Mouse (Mus musculus) hindbrain, embryonic 11.5 days (tissue): Measurements from ENCODE around the gene Xrcc5. TPM values are rescaled to one million over a fixed set of nuclear protein-coding genes. Genes with fewer than 3 reads are reported as not detected.

Experiments
- ATAC-seq: fragments of 200-750 bp; cut with Nextera tagmentation; 2 replicates; pipeline ENCODE4 v1.8.0; 2017; ENCODE audit warnings: mild to moderate bottlenecking, moderate TSS enrichment, moderate library complexity; ENCODE audit not compliant: low FRiP score
- DNase-seq: peaks from one replicate; pipeline ENCODE4 v3.0.0-alpha.2; 2015; ENCODE audit warnings: low spot score
- H3K27ac ChIP-seq: fragments of 300-500 bp; sonication (generic); 2 replicates; pipeline ENCODE4 v1.5.1; 2014; ENCODE audit warnings: mild to moderate bottlenecking, low read depth, low read length
- H3K27me3 ChIP-seq: fragments of 300-500 bp; sonication (generic); 2 replicates; pipeline ENCODE4 v1.6.1; 2014; ENCODE audit warnings: mild to moderate bottlenecking, low read length, moderate library complexity, mixed read lengths; ENCODE audit not compliant: control insufficient read depth, insufficient read depth
- H3K36me3 ChIP-seq: fragments of 300-500 bp; sonication (generic); 2 replicates; pipeline ENCODE4 v1.6.1; 2014; ENCODE audit warnings: mild to moderate bottlenecking, low read length, moderate library complexity, mixed read lengths; ENCODE audit not compliant: control insufficient read depth, insufficient read depth
- H3K4me1 ChIP-seq: fragments of 300-500 bp; sonication (generic); replicated peaks from 2 replicates; pipeline ENCODE4 v1.6.1; 2014; ENCODE audit warnings: low read length, mixed read lengths; ENCODE audit not compliant: control insufficient read depth, insufficient read depth
- H3K4me2 ChIP-seq: fragments of 300-500 bp; sonication (generic); replicated peaks from 2 replicates; pipeline ENCODE4 v1.6.1; 2014; ENCODE audit warnings: mild to moderate bottlenecking, low read depth, low read length
- H3K4me3 ChIP-seq: fragments of 300-500 bp; sonication (generic); 2 replicates; pipeline ENCODE4 v1.5.1; 2014; ENCODE audit warnings: low read depth, low read length
- H3K9ac ChIP-seq: fragments of 300-500 bp; sonication (generic); 2 replicates; pipeline ENCODE4 v1.6.1; 2014; ENCODE audit warnings: low read depth, low read length
- H3K9me3 ChIP-seq: fragments of 300-500 bp; sonication (generic); 2 replicates; pipeline ENCODE4 v1.6.1; 2016; ENCODE audit warnings: low read length; ENCODE audit not compliant: control insufficient read depth
- WGBS: fragments of 180-500 bp; shearing (Covaris S2); extraction: QIAGEN DNeasy Blood & Tissue Kit; methylation state at CpG from one replicate; pipeline ENCODE4 v1.1.7; 2014; 5-methylcytosine and 5-hydroxymethylcytosine counted together
- polyA plus RNA-seq: library from polyadenylated mRNA; unstranded; fragments of >200 nt; fragmentation: Nextera tagmentation; extraction: Ambion mirVana; gene quantifications from 2 replicates; pipeline ENCODE4 v1.2.1, GENCODE M21; 2014

Xrcc5 gene
- polyA plus RNA-seq, 1 experiment from 2014 or later: 53.2 TPM

DNA sequence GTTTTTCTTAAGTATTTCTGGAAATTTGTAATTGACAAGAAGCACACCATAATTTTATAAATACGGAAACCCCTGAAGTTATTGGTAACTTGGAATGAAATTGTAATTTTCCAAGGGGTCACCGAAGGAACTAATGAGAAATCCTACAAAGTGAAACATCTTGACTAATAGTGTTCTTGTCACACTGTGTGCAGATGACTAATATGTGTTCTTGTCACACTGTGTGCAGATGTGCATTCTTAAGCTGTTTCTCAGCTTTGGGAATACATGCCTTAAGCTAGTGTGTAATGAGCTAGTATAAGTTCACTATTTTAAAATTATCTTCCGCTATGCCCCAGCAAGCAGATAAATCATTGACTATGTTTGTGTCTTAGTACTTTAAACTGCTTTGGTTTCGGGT, 16.0 kb downstream of the Xrcc5 start:
- no peak overlapping the region for H3K9ac ChIP-seq
- H3K4me2 ChIP-seq: no peak overlapping the region
- DNase-seq: no peak
- no peaks in the 10 kb centered on the region for H3K9me3 ChIP-seq
- H3K4me3 ChIP-seq: no peak overlapping the region
- no peaks in the 10 kb centered on the region for H3K4me1 ChIP-seq
- no peaks in the 10 kb centered on the region for H3K36me3 ChIP-seq
- whole genome bisulfite sequencing: 96% methylated on average over 4 of the region's 4 CpGs
- H3K27ac ChIP-seq: no peak overlapping the region
- H3K27me3 ChIP-seq: no peaks in the 10 kb centered on the region
- no peak for ATAC-seq

DNA sequence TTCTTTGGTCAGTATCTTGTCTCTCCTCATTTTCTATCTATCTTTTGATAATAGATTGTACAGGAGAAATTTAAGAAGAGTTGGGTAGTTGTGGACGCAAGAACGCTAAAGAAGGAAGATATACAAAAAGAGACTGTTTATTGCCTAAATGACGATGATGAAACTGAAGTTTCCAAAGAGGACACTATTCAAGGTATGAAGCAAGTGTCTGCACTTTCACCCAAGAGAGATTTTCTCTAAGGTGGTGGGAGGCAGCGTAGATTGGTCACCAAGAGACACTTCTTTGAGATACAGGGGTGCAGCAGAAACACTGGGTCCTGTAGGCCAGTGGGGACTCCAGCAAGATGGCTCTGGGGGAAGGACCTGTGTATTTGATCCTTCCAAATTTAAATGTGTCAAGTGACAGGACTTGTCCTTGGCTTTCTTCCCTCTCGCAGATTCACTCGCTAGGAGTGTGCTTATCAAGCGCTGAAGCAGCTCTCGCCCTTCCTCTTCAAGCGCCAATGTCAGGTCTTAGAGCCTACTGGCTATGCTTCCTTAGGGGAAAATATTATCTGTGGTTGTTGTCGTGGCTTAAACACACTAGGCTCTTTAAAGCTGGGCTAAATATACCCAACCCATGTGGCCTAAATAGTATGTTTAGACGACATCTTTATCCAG, 19.1 kb downstream of the Xrcc5 start:
- Histone ChIP-seq H3K27ac (no peak overlapping the region), H3K9me3 (no peaks in the 10 kb centered on the region), H3K36me3 (0 out of 2 replicates have a peak, but pooled peaks cover 3% of the 10 kb centered on the region), H3K4me1 (no peaks in the 10 kb centered on the region), H3K27me3 (no peaks in the 10 kb centered on the region), H3K9ac (no peak overlapping the region), H3K4me3 (no peak overlapping the region), H3K4me2 (no peak overlapping the region)
- 96% methylated on average over 11 of the region's 11 CpGs for WGBS
- no peak for ATAC-seq
- no peak for DNase-seq

DNA sequence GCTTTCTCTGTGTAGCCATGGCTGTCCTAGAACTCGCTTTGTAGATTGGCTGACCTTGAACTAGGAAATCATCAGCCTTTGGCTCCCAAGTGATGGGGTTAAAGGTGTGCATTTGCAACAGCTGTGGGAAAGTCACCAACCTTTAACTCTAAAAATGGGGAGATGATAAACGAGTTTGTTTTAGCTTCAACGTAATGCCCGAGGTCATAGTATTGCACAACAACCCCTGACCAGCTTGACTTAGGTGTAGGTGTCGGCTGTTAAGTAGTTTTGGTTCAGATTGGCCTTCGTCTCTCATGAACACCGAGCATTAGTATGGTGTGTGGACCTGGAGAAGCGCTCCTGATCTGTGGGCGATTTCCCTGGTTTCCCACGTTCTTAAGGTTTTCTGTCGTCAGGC, 27.6 kb downstream of the Xrcc5 start:
- DNase-seq: no peak
- Histone ChIP-seq H3K4me2 (no peak overlapping the region), H3K4me3 (no peak overlapping the region), H3K4me1 (no peaks in the 10 kb centered on the region), H3K9ac (no peak overlapping the region), H3K27me3 (no peaks in the 10 kb centered on the region), H3K9me3 (no peaks in the 10 kb centered on the region), H3K36me3 (no peaks in the 10 kb centered on the region), H3K27ac (no peak overlapping the region)
- no peak for ATAC-seq
- WGBS: 93% methylated on average over 11 of the region's 11 CpGs

DNA sequence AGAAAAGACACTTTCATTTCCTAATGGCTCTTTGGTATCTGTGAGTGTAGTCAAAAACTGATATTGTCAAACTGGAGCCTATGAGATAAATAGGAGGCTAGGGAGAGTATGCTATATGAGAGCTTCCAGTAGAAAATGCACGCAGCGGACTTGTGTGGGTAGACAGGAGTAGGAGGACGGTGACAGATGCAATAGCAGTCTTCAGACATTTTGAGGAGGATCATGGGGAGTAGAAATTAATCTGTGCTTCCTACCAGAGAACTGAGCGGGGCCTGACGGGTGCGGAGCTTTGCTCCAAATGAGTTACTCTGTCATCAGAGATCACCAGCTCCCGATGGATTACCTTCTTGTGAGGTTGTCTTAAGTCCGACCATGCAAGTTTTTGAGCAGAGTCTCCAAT, 29.6 kb downstream of the Xrcc5 start:
- no peak for DNase-seq
- H3K4me2 ChIP-seq: no peak overlapping the region
- no peak for ATAC-seq
- no peak overlapping the region for H3K4me3 ChIP-seq
- no peak overlapping the region for H3K9ac ChIP-seq
- 96% methylated on average over 8 of the region's 8 CpGs for WGBS
- H3K9me3 ChIP-seq: no peaks in the 10 kb centered on the region
- no peaks in the 10 kb centered on the region for H3K4me1 ChIP-seq
- no peaks in the 10 kb centered on the region for H3K27me3 ChIP-seq
- H3K36me3 ChIP-seq: no peaks in the 10 kb centered on the region
- H3K27ac ChIP-seq: no peak overlapping the region

DNA sequence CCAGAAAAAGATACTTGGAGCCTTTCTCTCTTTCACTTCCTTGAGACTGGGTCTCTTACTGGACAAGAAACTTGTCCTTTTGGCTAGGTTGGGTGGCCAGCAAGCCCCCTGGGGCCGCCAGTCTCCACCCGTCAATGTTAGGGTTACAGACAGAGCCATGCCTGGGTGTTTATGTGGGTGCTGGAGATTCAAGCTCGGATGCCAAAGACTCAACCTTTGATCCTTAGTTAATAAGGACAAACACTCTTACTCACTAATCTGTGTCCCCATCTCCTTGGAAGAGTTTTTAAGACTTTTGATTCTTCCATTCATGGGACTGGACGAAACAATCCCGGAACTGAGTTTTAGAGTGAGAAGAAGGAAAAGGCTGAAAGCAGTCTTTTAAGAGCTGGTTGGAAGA, 31.1 kb downstream of the Xrcc5 start:
- no peak for ATAC-seq
- no peak overlapping the region for H3K27ac ChIP-seq
- H3K27me3 ChIP-seq: no peaks in the 10 kb centered on the region
- no peak overlapping the region for H3K4me3 ChIP-seq
- WGBS: 94% methylated on average over 5 of the region's 5 CpGs
- no peaks in the 10 kb centered on the region for H3K36me3 ChIP-seq
- no peaks in the 10 kb centered on the region for H3K9me3 ChIP-seq
- no peak overlapping the region for H3K9ac ChIP-seq
- H3K4me2 ChIP-seq: no peak overlapping the region
- H3K4me1 ChIP-seq: no peaks in the 10 kb centered on the region
- no peak for DNase-seq

DNA sequence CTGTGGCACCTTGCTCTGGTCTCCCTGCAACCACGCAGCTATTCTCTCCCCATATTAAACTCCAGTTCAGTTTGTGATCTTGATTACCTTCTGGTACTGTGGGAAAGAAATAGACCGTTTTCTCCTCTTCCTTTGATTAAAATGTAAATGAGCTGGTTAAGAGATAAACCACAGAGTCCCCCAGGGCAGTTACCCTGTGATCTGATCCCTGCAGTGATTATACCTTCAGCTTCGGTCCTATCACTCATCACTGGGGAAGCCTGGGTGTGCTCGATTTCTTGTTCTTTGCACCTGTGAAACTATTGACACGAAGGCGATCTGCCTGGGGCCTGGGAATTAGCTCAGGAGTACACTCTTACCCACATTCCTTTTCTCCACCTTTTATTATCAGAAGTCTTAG, 40.7 kb downstream of the Xrcc5 start:
- Histone ChIP-seq H3K4me1 (no peaks in the 10 kb centered on the region), H3K9me3 (no peaks in the 10 kb centered on the region), H3K27me3 (no peaks in the 10 kb centered on the region), H3K36me3 (no peaks in the 10 kb centered on the region), H3K4me3 (no peak overlapping the region), H3K4me2 (no peak overlapping the region), H3K9ac (no peak overlapping the region), H3K27ac (no peak overlapping the region)
- DNase-seq (no peak), ATAC-seq (no peak)
- 79% methylated on average over 6 of the region's 6 CpGs for WGBS

DNA sequence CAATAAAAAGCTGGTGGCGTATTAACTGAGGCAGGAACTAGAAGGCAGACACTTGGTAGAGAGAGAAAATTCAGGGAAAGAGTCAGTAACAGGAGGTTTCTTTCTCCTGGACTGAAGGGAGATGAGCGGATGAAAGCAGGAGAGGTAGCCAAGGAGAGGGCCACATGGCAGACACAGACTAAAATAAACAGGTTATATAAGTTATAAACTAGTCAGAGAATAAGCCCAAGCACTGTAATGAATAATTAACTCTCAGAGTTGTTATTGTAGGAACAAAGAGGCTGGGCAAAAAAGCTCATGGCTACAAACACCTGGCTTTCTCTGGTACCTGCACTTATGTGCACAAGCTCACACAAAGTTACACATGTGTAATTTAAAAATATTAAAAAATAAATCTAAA, 47.6 kb downstream of the Xrcc5 start:
- 97% methylated on average over 2 of the region's 2 CpGs for WGBS

DNA sequence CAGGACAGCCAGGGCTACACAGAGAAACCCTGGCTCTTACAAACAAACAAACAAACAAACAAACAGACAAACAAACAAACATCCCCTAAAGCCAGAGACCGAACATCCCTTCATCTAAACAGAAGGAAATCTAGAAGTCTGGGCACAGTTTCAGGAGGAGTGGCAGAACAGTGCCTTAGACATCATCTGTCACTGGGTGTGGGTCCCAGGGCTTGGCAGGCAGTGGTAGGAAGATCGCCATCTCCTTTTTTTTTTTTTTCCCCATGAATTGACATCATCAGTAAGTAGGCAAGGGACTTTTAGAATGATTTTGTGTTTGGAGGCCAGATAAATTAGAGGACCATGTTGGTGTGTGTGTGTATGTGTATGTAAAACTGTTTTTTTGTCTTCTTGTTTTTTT, 51.0 kb downstream of the Xrcc5 start:
- Histone ChIP-seq H3K4me1 (no peaks in the 10 kb centered on the region), H3K27me3 (no peaks in the 10 kb centered on the region), H3K27ac (no peak overlapping the region), H3K36me3 (0 out of 2 replicates have a peak, but pooled peaks cover 2% of the 10 kb centered on the region), H3K4me2 (no peak overlapping the region), H3K4me3 (no peak overlapping the region), H3K9ac (no peak overlapping the region), H3K9me3 (no peaks in the 10 kb centered on the region)
- no peak for ATAC-seq
- 94% methylated on average over 2 of the region's 2 CpGs for WGBS
- no peak for DNase-seq

More for the DNA sequence above, 47.6 kb downstream of the Xrcc5 start:
- H3K9me3 ChIP-seq: no peaks in the 10 kb centered on the region
- no peak overlapping the region for H3K27ac ChIP-seq
- H3K4me3 ChIP-seq: no peak overlapping the region
- ATAC-seq (no peak), DNase-seq (no peak)
- no peak overlapping the region for H3K9ac ChIP-seq
- no peak overlapping the region for H3K4me2 ChIP-seq
- H3K4me1 ChIP-seq: no peaks in the 10 kb centered on the region
- 0 out of 2 replicates have a peak, but pooled peaks cover 2% of the 10 kb centered on the region for H3K36me3 ChIP-seq
- no peaks in the 10 kb centered on the region for H3K27me3 ChIP-seq

DNA sequence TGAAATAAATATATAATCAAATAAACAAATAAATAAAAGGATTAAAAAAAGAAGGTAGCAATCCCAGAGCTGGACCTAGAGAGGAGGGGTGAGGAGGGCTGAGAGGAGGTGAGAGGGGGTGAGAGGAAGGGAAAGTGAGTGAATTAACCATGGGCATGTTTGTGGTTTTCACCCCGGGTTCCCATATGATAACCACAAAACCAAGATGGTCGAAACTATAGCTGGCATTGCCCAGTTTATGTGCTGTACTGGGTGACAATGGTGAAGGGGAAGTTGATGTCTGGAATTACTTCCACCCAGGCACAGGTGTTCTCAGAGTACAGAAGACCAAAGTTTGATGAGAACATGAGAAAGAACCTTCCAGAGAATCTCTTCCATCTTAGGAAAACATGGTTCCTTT, 52.2 kb downstream of the Xrcc5 start:
- Histone ChIP-seq H3K27ac (no peak overlapping the region), H3K36me3 (0 out of 2 replicates have a peak, but pooled peaks cover 2% of the 10 kb centered on the region), H3K4me1 (no peaks in the 10 kb centered on the region), H3K4me3 (no peak overlapping the region), H3K9ac (no peak overlapping the region), H3K4me2 (no peak overlapping the region), H3K27me3 (no peaks in the 10 kb centered on the region), H3K9me3 (no peaks in the 10 kb centered on the region)
- DNase-seq (no peak), ATAC-seq (no peak)
- 92% methylated on average over 2 of the region's 2 CpGs for WGBS
